Mouse (Mus musculus): ENCODE results near the gene Atp2b1. TPM values are rescaled to one million over a fixed set of nuclear protein-coding genes. Genes with fewer than 3 reads are reported as not detected.
"Not testable (repeated sequence)": the region's sequence is repeated elsewhere in the genome, so short reads cannot be mapped to it uniquely, and the experiment has no call there.

Atp2b1 gene
- total RNA-seq, 2 experiments from 2014 or later = 94.2 to 118 TPM

DNA sequence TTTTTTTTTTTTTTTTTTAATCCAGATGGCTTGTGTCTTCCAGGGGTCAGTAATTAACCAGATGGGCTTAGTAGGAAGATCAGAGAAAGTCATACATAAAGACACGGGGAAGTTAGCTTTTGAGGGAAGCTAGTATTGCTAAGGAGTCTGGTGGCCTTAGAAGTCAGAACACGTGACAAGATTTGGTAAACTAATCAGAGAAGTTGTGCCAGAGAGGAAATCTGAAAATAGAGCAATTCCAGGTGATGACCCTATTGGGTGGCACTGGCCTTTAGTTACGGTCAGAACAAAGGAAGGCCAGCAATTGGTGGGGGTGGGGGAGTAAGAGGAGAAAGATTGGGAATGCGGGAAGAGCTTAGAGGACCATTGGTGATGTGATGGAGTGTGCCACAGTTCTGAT lies 44.5 kb downstream of the Atp2b1 start:
- ATAC-seq (ENCODE audit: poor library complexity, severe bottlenecking) = peak; percentile 71

DNA sequence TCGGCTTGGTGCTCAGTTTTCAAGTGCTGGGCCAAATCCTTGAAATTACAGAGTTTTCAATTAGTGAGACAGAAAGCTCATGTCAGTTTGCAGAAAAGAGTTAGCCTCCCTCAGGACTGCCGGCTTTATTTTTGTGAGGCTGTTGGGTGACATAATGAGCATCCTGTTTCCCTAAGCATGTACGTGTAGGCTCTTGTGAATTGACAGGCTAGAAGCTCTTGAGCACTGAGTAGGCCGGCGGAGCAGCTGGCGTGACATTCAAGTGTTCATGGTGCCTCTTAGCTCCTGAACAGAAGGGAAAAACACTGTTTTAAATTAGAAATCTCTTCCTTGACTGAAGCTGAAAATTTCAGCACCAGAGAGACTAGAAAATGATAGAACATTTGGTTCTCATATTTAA lies 45.2 kb downstream of the Atp2b1 start:
- ATAC-seq (ENCODE audit: poor library complexity, severe bottlenecking) = no peak

DNA sequence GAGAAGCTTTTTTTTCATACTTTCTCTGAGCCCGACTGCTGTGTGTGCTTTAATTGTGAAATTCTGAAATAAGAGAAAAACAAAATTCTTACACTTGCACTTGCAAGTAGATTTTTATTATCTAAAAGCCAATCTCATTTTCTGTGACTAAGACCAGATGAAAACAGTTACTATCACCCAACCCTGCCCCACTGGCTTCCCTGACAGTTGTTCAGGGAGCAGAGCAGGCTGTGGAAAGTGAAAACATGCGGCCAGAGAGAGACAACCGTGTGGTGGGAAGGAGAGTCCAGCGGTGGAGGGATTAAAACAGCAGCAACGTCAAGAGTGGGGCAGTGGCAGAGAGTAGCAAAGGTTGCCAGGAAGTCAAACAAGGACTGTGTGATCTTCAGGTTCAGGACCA lies 46.7 kb downstream of the Atp2b1 start:
- ATAC-seq (ENCODE audit: poor library complexity, severe bottlenecking) = no peak

DNA sequence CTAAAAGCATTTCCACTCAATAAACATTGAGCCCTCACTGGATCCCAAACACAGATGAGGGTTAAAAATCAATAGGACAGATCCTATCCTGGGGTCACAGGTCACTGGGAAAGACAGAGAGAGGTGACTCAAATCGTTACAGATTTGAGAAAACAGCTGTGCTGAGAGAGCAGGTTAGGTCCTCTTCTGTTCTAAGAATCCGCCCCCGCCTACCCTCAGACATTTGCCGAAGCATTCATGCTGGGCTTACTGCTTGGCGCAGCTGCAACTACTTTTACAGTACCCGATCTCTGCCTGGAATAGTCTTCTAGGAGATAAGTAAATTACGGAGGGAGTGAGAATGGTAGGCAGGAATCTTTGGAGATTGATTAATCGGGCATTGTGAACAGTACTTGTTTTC lies 47.9 kb downstream of the Atp2b1 start:
- ATAC-seq (ENCODE audit: poor library complexity, severe bottlenecking) = no peak

DNA sequence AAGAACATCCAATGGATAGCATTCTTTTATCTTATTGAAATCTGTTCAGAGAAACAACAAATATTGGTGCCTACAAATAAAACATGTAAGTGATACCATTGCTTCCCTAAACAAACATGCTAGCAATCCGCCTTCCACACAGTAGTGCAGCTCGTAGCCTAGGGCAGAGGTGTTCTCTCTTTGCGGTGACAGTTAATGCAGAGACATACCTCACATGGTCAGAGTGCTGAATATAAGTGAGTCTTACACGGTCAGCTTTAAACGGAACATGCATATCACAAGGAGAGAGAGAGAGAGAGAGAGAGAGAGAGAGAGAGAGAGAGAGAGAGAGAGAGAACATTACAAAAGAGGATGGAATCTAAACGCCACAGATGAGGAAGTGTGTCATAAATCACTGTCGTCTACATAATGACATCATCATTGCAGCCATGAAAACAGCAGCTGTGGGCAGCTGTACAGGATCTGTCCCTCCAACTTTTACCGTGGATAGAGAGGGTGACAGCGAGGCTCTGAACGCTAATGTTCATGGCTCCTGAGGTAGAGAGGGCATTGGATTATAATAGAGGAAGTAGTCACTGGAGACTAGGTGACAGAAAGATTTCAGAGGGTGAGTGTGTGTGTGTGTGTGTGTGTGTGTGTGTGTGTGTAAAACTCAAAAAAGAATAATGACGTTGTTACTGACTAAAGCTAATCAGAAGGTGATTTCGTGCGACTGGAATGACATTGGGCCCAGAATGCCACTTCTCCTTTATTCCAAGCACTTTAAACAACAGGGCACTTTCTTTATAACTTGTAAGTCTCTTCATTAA lies 52.4 kb downstream of the Atp2b1 start:
- ATAC-seq (ENCODE audit: poor library complexity, severe bottlenecking) = peak; percentile 87

DNA sequence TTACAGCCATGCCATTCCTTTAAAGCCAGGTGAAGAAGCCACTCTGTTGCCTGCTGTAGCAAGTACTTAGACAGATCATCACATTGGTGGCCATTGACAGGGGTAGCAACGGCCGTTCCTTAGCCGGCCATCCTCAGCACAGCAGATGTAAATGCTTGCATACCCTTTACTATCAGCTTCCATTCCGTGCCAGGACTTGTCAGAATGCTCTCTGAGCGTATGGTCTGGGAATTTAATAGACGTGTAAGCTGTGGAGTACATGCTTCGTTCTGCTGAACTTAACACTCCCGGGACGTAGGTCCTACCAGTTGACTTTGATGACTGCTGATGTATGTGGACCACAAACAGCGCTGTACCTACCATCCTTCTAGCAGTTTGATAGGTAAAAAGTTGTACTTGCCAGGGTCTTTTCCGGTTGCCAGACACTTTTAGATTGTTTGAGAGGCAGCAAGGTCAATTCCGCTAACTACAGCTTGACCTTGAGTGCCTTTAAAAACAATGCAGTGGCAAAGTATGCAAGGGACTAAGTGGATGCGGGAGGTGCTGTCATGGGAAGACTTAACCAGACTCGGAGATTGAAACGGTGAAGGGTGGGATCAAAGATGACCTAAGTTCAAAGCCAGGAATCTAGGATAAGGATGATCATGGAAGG lies 53.2 kb downstream of the Atp2b1 start:
- ATAC-seq (ENCODE audit: poor library complexity, severe bottlenecking) = no peak

DNA sequence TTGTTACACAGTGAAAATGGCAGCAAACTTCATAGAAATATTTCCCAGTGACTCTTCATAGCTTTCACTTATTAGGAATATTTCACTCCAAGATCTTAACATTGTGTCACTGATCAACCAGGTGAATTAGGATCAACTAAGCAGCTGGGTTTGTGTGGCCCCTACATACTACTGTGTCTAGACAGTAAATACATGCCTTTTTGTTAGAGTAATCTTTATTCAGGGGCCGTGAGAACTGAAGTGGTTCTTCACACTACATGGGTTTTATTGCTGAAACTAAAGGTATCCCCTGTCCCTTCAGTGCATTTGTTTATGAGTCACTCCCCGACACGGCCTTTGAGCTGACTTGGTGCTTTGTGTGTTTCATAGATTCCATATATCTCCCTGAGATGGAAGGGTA lies 56.7 kb downstream of the Atp2b1 start:
- no peak for ATAC-seq (ENCODE audit: poor library complexity, severe bottlenecking)

DNA sequence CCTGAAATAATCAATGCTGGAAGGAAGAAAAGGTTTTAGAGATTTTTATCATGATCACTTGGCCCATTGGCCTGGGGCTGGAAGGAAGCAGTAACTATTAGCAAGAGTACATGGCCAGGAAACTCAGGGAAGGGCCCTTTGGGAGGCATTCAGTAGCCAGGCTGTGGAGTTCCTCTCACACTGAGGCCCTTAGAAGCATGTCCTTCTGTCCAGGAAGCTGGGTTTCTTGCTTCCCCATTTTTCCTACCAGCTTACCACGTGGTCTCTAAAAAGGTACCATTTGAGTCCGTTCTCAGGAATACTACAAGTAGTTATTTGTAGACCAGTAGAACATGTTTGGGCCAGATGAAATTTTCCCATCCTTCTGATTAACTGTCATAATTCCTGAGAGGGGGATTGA lies 58.2 kb downstream of the Atp2b1 start:
- 0 out of 2 replicates have a peak, but pooled peaks have one; percentile 38 for ATAC-seq (ENCODE audit: poor library complexity, severe bottlenecking)

DNA sequence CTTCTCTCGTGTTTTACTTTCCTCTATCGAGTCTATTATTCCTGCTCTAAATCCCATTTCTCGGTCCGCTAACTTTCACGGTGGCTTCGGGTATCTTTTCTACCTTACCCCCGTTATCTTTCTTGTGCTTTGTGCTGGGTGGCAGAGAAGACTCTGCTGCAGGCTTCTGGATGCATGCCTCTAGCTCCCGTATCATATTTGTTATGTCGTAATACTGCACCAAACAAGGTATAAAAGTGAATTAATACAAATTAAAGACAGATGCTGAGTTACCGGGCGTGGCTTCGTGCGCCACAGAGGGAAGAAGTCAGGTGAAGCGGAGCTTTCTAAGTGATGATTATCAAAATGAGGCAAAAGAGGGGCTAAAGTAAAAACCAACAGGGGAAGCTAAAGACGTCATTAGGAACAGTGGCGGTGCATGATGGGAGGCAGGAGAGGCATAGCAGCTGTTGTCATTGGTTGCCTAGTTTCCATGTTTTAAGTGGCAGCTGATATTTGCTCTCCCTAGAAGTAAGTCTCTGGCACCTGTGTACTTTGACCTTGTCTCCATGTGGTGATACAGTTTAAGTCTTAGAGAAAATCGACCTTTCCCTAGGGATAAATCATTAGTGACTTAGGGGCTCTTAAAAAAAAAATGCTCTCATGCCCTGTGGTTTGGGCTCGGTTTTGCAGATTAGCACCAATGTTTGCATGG lies 58.9 kb downstream of the Atp2b1 start:
- ATAC-seq (ENCODE audit: poor library complexity, severe bottlenecking) = no peak

DNA sequence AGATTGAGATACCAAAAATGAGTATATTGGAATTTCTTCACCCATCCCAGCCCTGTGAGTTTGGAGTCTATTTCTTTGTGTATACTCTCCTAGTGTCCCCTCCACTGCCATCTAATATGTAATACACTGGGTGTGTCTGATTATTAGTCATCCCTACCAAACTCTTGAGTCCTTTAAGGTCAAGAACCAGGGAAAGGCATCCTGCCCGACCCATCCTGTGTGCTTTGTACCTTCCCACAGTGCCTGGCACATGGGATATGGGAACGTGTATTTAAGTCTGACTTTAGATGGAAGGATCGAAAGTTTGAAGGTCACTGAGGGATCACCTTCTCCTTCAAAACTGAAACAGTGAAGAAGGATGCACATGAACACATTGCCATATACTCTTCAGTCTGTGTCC lies 60.4 kb downstream of the Atp2b1 start:
- ATAC-seq (ENCODE audit: poor library complexity, severe bottlenecking) = 0 out of 2 replicates have a peak, but pooled peaks have one; percentile 6

DNA sequence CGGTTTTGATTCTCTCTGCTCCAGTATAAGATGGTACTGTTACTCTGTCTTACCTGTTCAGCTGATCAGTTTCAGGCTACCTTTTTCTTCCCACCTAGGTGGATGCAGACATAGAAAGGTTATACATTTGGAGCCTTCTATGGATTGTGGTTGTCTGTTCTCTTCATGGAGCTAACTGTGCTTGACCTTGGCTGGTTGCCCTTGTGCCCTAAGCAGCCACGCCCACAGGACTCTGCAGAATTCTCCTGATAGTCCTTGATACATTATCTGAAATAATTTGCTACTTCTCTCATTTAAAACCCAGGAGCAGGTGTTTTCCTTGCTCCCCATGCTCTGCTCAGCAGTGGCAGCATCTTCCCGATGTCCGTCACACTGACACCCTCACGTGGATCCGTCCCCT lies 61.4 kb downstream of the Atp2b1 start:
- ATAC-seq (ENCODE audit: poor library complexity, severe bottlenecking) = 0 out of 2 replicates have a peak, but pooled peaks have one; percentile 29

DNA sequence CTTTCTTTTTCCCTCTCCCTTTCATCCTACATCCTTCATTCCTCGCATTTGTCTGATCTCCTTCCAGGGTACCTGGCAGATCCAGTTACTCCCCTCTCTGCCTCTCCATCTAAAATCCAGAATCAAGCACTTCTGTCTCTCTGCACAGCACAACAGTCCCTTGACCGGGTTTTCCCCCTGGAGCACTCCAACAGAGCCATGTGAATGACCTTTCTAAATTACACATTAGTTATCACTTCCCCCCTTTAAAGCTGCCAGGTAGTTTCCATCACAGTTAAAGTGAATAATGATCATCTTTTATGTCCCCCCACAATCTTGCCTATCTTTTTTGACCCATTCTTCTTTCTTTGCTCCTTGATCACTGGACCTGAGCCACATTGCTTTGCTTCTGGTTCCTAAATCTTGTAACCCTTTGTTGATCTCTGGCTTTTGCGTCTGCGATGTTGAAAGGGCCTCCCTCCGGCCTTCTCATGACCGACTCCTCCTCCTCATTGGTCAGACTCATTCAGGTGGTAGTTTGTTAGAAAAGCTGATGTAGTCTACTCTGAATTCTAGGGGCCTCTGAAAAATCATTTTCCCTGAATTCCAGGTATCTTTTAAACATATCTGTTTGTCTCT lies 62.8 kb downstream of the Atp2b1 start:
- no peak for ATAC-seq (ENCODE audit: poor library complexity, severe bottlenecking)

DNA sequence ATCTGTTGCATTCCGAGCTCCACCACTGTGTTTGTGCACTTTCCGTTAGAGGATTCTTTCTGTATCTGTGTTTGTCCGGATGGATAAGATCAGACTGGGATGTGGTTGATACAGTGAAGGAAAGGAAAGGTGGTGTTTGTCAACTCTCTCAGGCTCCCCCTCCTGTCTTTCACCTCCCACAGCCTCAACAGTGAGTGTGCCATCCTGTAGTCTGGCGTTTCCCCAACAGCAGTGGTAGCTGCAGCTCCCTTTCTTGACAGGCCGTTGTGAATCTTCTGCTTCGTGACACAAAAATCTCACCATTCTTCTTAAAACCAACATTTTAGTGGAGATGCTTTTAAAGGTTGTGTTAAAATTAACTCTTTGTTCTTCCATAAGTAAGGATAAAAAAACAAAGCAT lies 64.6 kb downstream of the Atp2b1 start:
- no peak for ATAC-seq (ENCODE audit: poor library complexity, severe bottlenecking)

DNA sequence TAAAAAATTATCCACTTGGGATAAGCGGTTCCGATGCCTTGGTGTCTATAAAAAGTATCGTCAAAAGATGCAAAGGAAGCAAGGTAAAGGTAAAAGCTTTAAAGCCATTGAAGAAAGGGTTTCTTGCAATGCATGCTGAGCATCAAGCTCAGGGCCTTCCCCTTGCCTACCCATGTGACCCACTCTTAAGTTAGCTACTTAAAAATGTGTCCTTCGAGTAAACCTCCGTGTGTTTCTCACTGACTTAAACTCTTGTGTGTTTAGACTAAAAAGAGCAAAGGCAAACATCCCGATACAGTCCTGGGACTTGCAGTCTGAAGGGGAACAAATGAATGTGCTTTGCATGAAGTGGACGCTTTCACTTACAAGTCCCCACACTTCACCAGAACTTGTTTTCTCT lies 65.1 kb downstream of the Atp2b1 start:
- ATAC-seq (ENCODE audit: poor library complexity, severe bottlenecking) = no peak

DNA sequence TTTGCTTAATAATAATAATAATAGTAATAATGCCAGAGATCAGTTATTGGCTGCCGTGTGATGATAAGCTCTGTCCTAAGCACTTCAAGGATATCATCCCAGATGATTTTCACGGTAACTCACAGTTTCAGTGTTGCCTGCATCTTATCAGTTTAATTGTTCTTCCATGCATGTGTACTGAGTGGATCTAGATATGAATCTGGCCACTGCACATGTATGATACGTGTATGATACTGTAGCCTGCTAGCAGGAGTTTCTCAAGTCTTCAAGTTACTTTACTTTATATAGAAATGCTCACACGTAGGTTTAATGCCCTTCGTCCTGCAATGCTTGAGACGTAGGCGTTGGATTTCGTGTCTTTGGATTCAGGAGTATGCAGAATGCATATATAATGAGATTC lies 65.7 kb downstream of the Atp2b1 start:
- no peak for ATAC-seq (ENCODE audit: poor library complexity, severe bottlenecking)

DNA sequence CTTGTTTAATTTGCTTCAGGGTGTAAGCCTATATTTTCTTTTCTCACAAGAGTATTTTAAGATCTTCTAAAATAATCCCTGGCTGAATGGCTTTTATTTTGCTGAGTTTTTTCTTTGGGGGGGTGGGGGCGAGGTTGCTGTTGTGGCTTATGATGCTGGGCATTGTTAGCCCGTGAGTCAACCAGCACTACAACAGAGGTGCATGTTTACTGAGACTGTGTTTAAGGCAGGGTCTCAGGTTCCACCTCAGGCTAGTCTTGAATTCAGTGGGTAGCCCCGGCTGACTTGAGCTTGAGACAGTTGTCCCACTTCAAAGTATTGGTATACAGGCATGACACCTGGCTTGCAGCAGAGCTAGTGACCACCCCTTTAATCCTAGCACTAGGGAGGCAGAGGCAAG lies 77.8 kb downstream of the Atp2b1 start:
- no peak for ATAC-seq (ENCODE audit: poor library complexity, severe bottlenecking)

DNA sequence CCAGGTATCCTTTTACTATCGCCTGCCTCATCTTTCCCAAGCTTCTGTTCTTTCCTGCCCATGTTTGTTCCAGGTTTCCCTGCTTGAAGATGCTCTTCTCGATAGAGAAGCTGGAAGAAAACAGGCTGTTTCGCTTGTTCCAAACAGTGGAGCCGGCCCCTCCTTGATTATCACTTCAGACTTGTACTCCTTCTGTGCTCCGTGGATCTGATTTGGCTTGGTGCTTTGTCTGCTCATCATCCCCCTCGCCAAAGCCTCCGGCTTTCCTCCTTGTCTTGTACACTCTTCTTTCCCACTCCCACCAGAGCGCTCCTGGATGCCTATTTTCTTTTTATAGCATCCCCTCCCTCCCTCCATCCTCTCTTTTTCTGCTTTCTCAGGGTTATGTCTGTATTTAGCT lies 79.0 kb downstream of the Atp2b1 start:
- ATAC-seq (ENCODE audit: poor library complexity, severe bottlenecking) = no peak

DNA sequence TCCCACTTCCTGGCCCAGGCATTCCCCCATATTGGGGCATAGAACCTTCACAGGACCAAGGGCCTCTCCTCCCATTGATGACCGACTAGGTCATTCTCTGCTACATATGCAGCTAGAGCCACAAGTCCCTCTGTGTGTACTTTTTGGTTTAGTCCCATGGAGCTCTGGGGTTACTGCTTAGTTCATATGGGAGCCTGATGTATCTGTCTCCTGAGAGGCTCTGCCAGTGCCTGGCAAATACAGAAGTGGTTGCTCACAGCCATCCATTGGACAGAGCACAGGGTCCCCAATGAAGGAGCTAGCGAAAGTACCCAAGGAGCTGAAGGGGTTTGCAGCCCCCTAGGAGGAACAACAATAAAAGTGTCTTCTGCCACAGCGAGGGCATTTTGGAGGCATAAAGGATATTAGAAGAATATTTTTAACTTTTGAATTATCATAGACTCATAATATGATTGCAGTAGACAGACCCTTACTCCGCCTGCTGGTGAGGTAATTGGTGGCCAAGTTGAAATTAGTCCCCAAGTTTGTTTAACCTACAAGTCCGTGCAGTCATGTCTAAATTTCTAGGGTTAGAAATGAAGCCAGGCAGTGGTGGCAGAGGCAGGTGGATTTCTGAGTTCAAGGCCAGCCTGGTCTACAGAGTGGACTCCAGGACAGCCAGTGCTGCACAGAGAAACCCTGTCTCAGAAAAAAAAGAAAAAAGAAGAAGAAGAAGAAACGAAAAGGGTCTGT lies 81.0 kb downstream of the Atp2b1 start:
- not testable (repeated sequence) for ATAC-seq (ENCODE audit: poor library complexity, severe bottlenecking)

DNA sequence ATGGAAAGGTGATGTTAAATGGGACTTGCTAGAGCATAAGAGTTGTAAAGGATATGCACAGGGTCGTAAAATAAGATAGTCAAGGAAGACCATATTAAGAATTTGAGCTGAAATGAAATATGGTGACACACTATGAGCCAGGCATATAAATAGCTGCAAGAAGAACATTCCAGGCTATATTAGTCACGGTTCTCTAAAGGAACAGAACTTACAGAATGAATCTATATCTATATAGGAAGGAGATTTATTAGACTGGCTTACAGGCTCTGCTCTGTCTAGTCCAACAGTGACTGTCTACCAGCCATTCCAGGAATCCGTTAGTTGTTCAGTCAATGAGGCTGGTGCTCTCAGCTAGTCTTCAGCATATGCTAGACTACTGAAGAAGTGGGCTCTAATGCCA lies 90.7 kb downstream of the Atp2b1 start:
- ATAC-seq (ENCODE audit: poor library complexity, severe bottlenecking) = no peak

DNA sequence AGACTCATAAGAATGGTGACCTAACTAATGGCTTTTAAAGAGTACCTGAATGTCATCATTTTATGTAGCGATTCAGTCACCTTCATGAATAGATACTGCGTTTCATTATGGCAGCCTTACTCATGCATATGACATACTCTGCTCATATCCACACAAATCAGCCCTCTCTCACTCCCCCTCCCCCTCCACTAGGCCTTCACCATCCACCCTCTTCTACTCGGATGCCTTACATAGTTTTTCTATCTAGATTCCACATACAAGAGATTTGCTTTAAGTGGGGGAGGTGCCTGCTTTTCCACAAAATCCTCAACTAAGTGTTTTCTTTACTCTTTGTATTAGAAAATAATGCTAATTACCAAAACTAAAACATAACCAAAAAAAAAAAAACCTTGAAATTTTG lies 96.9 kb downstream of the Atp2b1 start:
- no peak for ATAC-seq (ENCODE audit: poor library complexity, severe bottlenecking)

DNA sequence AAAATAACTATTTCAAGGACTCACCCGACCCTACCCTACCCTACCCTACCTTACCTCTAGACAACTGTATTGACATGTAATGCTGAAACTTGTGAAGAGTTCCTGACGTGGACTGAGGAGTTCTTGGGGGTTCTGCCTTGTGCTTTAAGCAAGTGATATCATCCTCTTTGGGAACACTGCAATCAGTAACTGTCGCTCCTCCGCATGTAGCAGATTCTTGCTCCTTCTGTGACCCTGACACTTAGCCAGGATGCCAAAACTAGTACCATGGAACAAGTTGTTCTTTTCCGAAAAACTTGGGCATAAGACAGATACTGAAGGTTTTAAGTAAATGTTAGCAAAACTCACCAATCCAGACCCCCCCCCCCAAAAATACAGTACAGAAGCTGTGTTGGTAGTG lies 97.9 kb downstream of the Atp2b1 start:
- ATAC-seq (ENCODE audit: poor library complexity, severe bottlenecking) = no peak

Data from megakaryocyte, adult 5-6 weeks (primary cell).